10 mouse cellular contexts compared by ENCODE assay signal in genomic region chr5:36946445-36946844, GRCm38 (mm10). TPM values are rescaled to one million over a fixed set of nuclear protein-coding genes. Genes with fewer than 3 reads are reported as not detected.
DNase-seq lines count a peak whose midpoint lies in the region; ATAC-seq lines count a peak whose summit lies in the region.
"Had no signal": no experiment of that assay in that cellular context is flagged by ENCODE, and none has a peak within 500 bp of the region (broad histone marks: within the 10 kb centered on the region; RNA-seq: fewer than 3 reads in every experiment).

No protein-coding gene starts in this region.

- no peak overlapping the region for H3K4me3 ChIP-seq in hindbrain, embryonic 11.5 days (ENCODE audit: low read depth, low read length)
- H3K4me3 ChIP-seq in hindbrain, embryonic 12.5 days: no peak overlapping the region
- H3K4me3 ChIP-seq in neural tube, embryonic 11.5 days (ENCODE audit: low read depth, low read length): no peak overlapping the region
- H3K4me3 ChIP-seq: erythroblast, embryonic 14.5 days; lung, embryonic 15.5 days had no signal

- no peak overlapping the region for H3K9ac ChIP-seq in hindbrain, embryonic 11.5 days (ENCODE audit: low read depth, low read length)
- no peak overlapping the region for H3K9ac ChIP-seq in hindbrain, embryonic 12.5 days
- no peak overlapping the region for H3K9ac ChIP-seq in neural tube, embryonic 11.5 days (ENCODE audit: low read length)
- H3K9ac ChIP-seq: lung, embryonic 15.5 days had no signal

- 12% methylated on average over 5 of the region's 5 CpGs for WGBS in hindbrain, embryonic 11.5 days
- 11% methylated on average over 5 of the region's 5 CpGs for WGBS in hindbrain, embryonic 12.5 days
- 13% methylated on average over 5 of the region's 5 CpGs for WGBS in neural tube, embryonic 11.5 days

- peak; percentile 81 for DNase-seq in hindbrain, embryonic 11.5 days (ENCODE audit: low spot score)
- DNase-seq in B cell, adult 2 months: peak; percentile 75 to 76
- peak; percentile 87 for DNase-seq in ZHBTc4 (ENCODE audit: low read depth, low spot score)
- peak; percentile 81 for DNase-seq in embryo, embryonic 10.5 days (ENCODE audit: low spot score)
- DNase-seq in layer of hippocampus, postnatal 10 days (ENCODE audit: low spot score in 2 of 2): peak; percentile 73 to 79
- DNase-seq in neural tube, embryonic 11.5 days (ENCODE audit: low spot score): peak; percentile 61
- no peak for DNase-seq in yolk sac, embryonic 10.5 days (ENCODE audit: low spot score)

- no peaks in the 10 kb centered on the region for H3K36me3 ChIP-seq in hindbrain, embryonic 11.5 days (ENCODE audit: control insufficient read depth, insufficient read depth, low read length)
- no peaks in the 10 kb centered on the region for H3K36me3 ChIP-seq in hindbrain, embryonic 12.5 days
- H3K36me3 ChIP-seq in neural tube, embryonic 11.5 days (ENCODE audit: control insufficient read depth, insufficient read depth, low read length): no peaks in the 10 kb centered on the region
- H3K36me3 ChIP-seq: lung, embryonic 15.5 days had no signal

- H3K9me3 ChIP-seq in hindbrain, embryonic 11.5 days (ENCODE audit: control insufficient read depth, low read length): no peaks in the 10 kb centered on the region
- H3K9me3 ChIP-seq in hindbrain, embryonic 12.5 days (replicated peaks): no peaks in the 10 kb centered on the region
- H3K9me3 ChIP-seq in neural tube, embryonic 11.5 days (ENCODE audit: control insufficient read depth, low read length): no peaks in the 10 kb centered on the region
- H3K9me3 ChIP-seq: lung, embryonic 15.5 days had no signal

- no peaks in the 10 kb centered on the region for H3K4me1 ChIP-seq in hindbrain, embryonic 11.5 days (replicated peaks; ENCODE audit: control insufficient read depth, insufficient read depth, low read length)
- H3K4me1 ChIP-seq in hindbrain, embryonic 12.5 days: peaks cover 13% of the 10 kb centered on the region
- H3K4me1 ChIP-seq in neural tube, embryonic 11.5 days (ENCODE audit: control insufficient read depth, insufficient read depth, low read length): 0 out of 2 replicates have a peak, but pooled peaks cover 2% of the 10 kb centered on the region
- H3K4me1 ChIP-seq: lung, embryonic 15.5 days had no signal

- H3K4me2 ChIP-seq in hindbrain, embryonic 11.5 days (replicated peaks; ENCODE audit: low read depth, low read length): no peak overlapping the region
- no peak overlapping the region for H3K4me2 ChIP-seq in hindbrain, embryonic 12.5 days (replicated peaks)
- no peak overlapping the region for H3K4me2 ChIP-seq in neural tube, embryonic 11.5 days (ENCODE audit: low read depth)
- H3K4me2 ChIP-seq: lung, embryonic 15.5 days had no signal

- no peak for ATAC-seq in hindbrain, embryonic 11.5 days (ENCODE audit: low FRiP score)
- ATAC-seq in hindbrain, embryonic 12.5 days (ENCODE audit: low FRiP score): no peak
- no peak for ATAC-seq in neural tube, embryonic 11.5 days (ENCODE audit: insufficient read depth, low FRiP score, low TSS enrichment)

- H3K27ac ChIP-seq in hindbrain, embryonic 11.5 days (ENCODE audit: low read depth, low read length): no peak overlapping the region
- H3K27ac ChIP-seq in hindbrain, embryonic 12.5 days: no peak overlapping the region
- H3K27ac ChIP-seq in neural tube, embryonic 11.5 days (ENCODE audit: low read depth, low read length): no peak overlapping the region
- H3K27ac ChIP-seq: lung, embryonic 15.5 days had no signal

- H3K27me3 ChIP-seq in hindbrain, embryonic 11.5 days (ENCODE audit: control insufficient read depth, insufficient read depth, low read length): no peaks in the 10 kb centered on the region
- peaks cover 5% of the 10 kb centered on the region for H3K27me3 ChIP-seq in hindbrain, embryonic 12.5 days
- no peaks in the 10 kb centered on the region for H3K27me3 ChIP-seq in neural tube, embryonic 11.5 days (ENCODE audit: control insufficient read depth, insufficient read depth, low read length)
- H3K27me3 ChIP-seq: lung, embryonic 15.5 days had no signal

RNA-seq across cellular contexts. Expression of gene Wfs1, which starts 42.6 kb away (rescaled TPM):
- polyA plus RNA-seq in hindbrain, embryonic 11.5 days (2014; fragmentation: Nextera tagmentation; extraction: Ambion mirVana): 6.0 and 7.0 TPM in 2 replicates
- 8.6 and 9.6 TPM in 2 replicates for polyA plus RNA-seq in hindbrain, embryonic 12.5 days (2016; fragmentation: Nextera tagmentation; extraction: Ambion mirVana)
- 10 to 100 TPM; 65.9 to 91.7 TPM for total RNA-seq in layer of hippocampus, postnatal 10 days (2021)
- polyA plus RNA-seq in neural tube, embryonic 11.5 days (2014; fragmentation: Nextera tagmentation; extraction: Ambion mirVana): 8.7 and 8.9 TPM in 2 replicates
